13 mouse cellular contexts compared by ENCODE assay signal in genomic region chr9:116906955-116907354, GRCm38 (mm10).
A peak's percentile ranks its signal among the peaks of the same experiment; 100 is the strongest.
DNase-seq lines count a peak whose midpoint lies in the region; ATAC-seq and TF ChIP-seq lines count a peak whose summit lies in the region.
"Had no signal": no experiment of that assay in that cellular context is flagged by ENCODE, and none has a peak within 500 bp of the region (broad histone marks: within the 10 kb centered on the region; RNA-seq: fewer than 3 reads in every experiment).

No protein-coding gene starts in this region.

- no peak overlapping the region for H3K4me3 ChIP-seq in gastrocnemius, adult 2 months
- H3K4me3 ChIP-seq in liver, postnatal 0 days (ENCODE audit: low read depth, low read length), result no peak overlapping the region
- H3K4me3 ChIP-seq in hindbrain, embryonic 16.5 days (ENCODE audit: low read length), result no peak overlapping the region
- H3K4me3 ChIP-seq: embryonic facial prominence, embryonic 13.5 days; forebrain, embryonic 15.5 days had no signal

- H3K4me2 ChIP-seq in liver, postnatal 0 days (ENCODE audit: low read depth, low read length), result no peak overlapping the region
- H3K4me2 ChIP-seq in hindbrain, embryonic 16.5 days (ENCODE audit: low read length), result no peak overlapping the region
- H3K4me2 ChIP-seq: embryonic facial prominence, embryonic 13.5 days; forebrain, embryonic 15.5 days had no signal

- TF ChIP-seq CTCF in gastrocnemius, adult 2 months (IDR thresholded peaks at IDR 0.05), result peak; percentile 55
- TF ChIP-seq CTCF in liver, postnatal 0 days (IDR thresholded peaks at IDR 0.05; ENCODE audit: low read depth), result peak; percentile 67
- peak; percentile 67 for TF ChIP-seq CTCF in Patski (IDR thresholded peaks at IDR 0.05)

- TF ChIP-seq EP300 in liver, postnatal 0 days (IDR thresholded peaks at IDR 0.05; ENCODE audit: low read depth), result no peak

- H3K4me1 ChIP-seq in liver, postnatal 0 days (ENCODE audit: insufficient read depth), result no peaks in the 10 kb centered on the region
- H3K4me1 ChIP-seq in hindbrain, embryonic 16.5 days (ENCODE audit: control insufficient read depth, insufficient read depth, low read depth, low read length), result peaks cover 5% of the 10 kb centered on the region

- WGBS in liver, postnatal 0 days (ENCODE audit: insufficient replicate concordance), result 56% methylated on average over 4 of the region's 4 CpGs
- 69% methylated on average over 4 of the region's 4 CpGs for WGBS in hindbrain, embryonic 16.5 days

- H3K9me3 ChIP-seq in liver, postnatal 0 days (ENCODE audit: low read length), result no peaks in the 10 kb centered on the region
- H3K9me3 ChIP-seq in hindbrain, embryonic 16.5 days (ENCODE audit: control insufficient read depth, low read length), result no peaks in the 10 kb centered on the region
- H3K9me3 ChIP-seq: embryonic facial prominence, embryonic 13.5 days; forebrain, embryonic 15.5 days had no signal

- POLR2A ChIA-PET in Patski (lab: Charles Lee), result no interaction called here

- no peak overlapping the region for H3K9ac ChIP-seq in liver, postnatal 0 days (replicated peaks)
- H3K9ac ChIP-seq in hindbrain, embryonic 16.5 days (ENCODE audit: low read depth, low read length), result no peak overlapping the region
- H3K9ac ChIP-seq: embryonic facial prominence, embryonic 13.5 days; forebrain, embryonic 15.5 days had no signal

- no peak for ATAC-seq in liver, postnatal 0 days
- no peak for ATAC-seq in Patski
- no peak for ATAC-seq in hindbrain, embryonic 16.5 days
- ATAC-seq: forebrain, embryonic 15.5 days; midbrain, embryonic 16.5 days had no signal

- H3K27ac ChIP-seq in gastrocnemius, adult 2 months, result no peak overlapping the region
- no peak overlapping the region for H3K27ac ChIP-seq in liver, postnatal 0 days (ENCODE audit: low read depth)
- no peak overlapping the region for H3K27ac ChIP-seq in hindbrain, embryonic 16.5 days (ENCODE audit: low read depth, low read length)
- H3K27ac ChIP-seq: embryonic facial prominence, embryonic 13.5 days had no signal

- intact Hi-C loops in gastrocnemius, adult 2 months (cut with DNase I), result no loop called here

- H3K27me3 ChIP-seq in liver, postnatal 0 days (ENCODE audit: insufficient read depth, low read length), result no peaks in the 10 kb centered on the region
- H3K27me3 ChIP-seq in Patski, result no peaks in the 10 kb centered on the region
- no peaks in the 10 kb centered on the region for H3K27me3 ChIP-seq in hindbrain, embryonic 16.5 days (replicated peaks; ENCODE audit: control insufficient read depth, insufficient read depth, low read length)
- H3K27me3 ChIP-seq: embryonic facial prominence, embryonic 13.5 days; forebrain, embryonic 15.5 days had no signal

- no peak for DNase-seq in gastrocnemius, adult 2 months
- no peak for DNase-seq in gastrocnemius, adult 18-20 months (ENCODE audit: low spot score)
- DNase-seq in liver, postnatal 0 days, result no peak
- DNase-seq in liver, result no peak
- DNase-seq in Patski (ENCODE audit: low read depth, low spot score), result no peak
- DNase-seq in naive thymus-derived CD4-positive, alpha-beta T cell, adult 2 months (ENCODE audit: low read depth), result peak; percentile 1
- no peak for DNase-seq in spleen, adult 12 weeks (ENCODE audit: low spot score)
- DNase-seq: cerebellum, postnatal 10 days; left cerebral cortex, postnatal 4 days had no signal

- in situ Hi-C loops in Patski (cut with MboI; ENCODE audit: low pct_unique_long_range_greater_than_20kb), result no loop called here

- H3K36me3 ChIP-seq in liver, postnatal 0 days (replicated peaks; ENCODE audit: insufficient read depth, low read length), result no peaks in the 10 kb centered on the region
- no peaks in the 10 kb centered on the region for H3K36me3 ChIP-seq in hindbrain, embryonic 16.5 days (ENCODE audit: control insufficient read depth, insufficient read depth, low read length)
- H3K36me3 ChIP-seq: embryonic facial prominence, embryonic 13.5 days; forebrain, embryonic 15.5 days had no signal

- CTCF ChIA-PET in Patski (lab: Charles Lee), result interaction anchor here (1.1 to 1.4 kb wide), 4 partner anchors 39 to 133 kb away, joined by 3 read pairs; no protein-coding TSS in a partner anchor
